Mouse (Mus musculus) embryo, embryonic 10.5 days (tissue): ENCODE data around the gene Yrdc.

ENCODE experiments used
- DNase-seq: peaks from one replicate; pipeline ENCODE4 v3.0.0-alpha.2; 2015; ENCODE audit warnings: low spot score

The Yrdc gene

DNA sequence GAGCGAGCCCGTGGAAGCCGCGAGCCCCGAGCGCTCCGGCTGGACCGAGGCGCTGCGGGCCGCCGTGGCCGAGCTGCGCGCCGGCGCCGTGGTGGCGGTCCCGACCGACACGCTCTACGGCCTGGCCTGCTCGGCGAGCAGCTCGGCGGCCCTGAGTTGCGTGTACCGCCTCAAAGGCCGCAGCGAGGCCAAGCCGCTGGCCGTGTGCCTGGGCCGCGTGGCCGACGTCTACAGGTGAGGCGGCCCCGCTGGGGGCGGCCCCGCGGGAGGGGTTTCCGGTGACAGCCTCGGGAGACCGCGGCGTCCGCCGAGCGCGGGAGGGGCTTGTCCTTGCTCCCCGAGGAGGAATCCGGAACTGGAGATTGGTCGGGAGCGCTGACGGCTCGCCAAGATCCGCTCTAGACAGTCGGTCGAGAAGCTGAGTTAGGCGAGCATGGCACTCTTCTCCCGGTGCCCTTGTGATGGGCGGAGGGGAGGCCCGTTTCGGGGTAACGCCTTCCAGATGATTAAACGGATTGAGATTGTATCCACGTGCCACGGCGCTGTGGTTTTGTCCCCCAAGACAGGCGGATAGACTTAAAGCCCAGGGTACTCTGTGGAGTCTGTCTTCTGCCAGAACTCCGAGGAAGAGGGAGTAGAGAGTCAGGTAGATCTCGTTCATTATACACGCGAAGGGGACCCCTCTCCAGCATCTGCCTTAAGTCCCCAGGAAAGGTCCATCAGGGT is 617 bp downstream of the Yrdc start, which contains the start of gene 1110065P20Rik:
TSS of gene 1110065P20Rik (minus strand) at position 264 of the 726 bp plus-strand sequence.
- DNase-seq = peak; percentile 53

GRCm38 (mm10) chr4:124856294-124856693 is 5.8 kb downstream of the Yrdc start:
- DNase-seq = no peak

DNA sequence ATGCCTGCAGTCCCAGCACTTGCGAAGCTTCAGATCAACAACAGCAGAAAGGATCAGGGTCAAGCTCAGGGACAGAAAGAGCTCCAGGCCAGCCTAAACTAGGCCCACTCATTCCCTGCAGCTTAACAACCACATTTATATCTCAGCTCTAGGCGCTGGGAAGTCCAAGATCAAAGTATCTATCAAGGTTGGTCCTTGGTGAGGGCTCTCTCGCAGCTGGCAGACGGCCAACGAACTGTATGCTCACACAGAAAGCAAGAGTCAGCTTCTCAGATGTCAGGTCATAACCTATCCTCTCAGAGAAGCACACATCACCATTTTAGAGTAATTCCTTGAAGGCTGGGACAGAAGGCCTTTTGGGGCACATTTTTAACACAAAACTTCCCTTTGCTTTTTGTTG is 7.9 kb downstream of the Yrdc start:
- no peak for DNase-seq

- peak; percentile 87 for DNase-seq
These were observed 10.0 kb downstream of the Yrdc start for GRCm38 (mm10) chr4:124860446-124860845.

- DNase-seq = peak; percentile 26
These were observed 11.1 kb downstream of the Yrdc start, which contains the start of gene Maneal for GRCm38 (mm10) chr4:124861283-124862188. Gene Maneal (minus strand): TSS chr4:124862171.

DNA sequence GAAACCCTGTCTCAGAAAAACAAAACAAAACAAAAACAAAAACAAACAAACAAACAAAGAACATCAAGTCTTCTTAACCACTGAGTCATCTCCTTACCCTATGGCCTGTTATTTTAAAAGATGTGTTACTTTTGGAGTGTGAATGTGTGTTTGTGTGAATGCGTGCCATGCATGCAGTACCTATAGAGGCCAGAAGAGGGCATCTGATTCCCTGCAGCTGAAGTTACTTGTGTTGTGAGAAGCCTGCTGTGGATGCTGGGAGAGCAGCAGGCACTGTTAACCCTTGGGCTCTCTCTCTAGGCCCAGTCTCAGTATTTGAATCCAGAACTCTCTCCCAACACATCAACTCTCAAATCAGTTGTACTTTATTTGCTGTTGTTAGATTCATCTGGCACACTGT is 22.2 kb downstream of the Yrdc start:
- no peak for DNase-seq

DNA sequence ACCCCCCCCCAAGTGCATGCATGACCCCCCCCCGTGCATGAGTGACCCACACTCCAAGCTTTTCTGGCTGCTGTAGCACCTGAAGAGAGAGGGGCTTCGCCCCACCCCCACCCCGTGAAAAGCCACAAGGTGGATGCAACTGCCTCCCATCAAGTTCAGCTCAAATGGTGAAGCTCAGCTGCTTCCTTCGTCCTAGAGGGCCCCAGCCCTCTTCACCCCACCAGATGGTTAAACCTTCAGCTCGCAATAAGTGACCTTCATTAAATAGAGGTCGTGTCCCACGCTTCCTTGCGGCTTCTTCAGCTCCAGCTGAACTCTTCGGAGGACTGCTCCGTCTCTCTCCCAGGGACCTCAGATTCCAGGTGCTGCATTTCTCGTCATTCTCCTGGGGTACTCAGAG is 30.1 kb downstream of the Yrdc start, which contains the start of gene Epha10:
TSS of gene Epha10 (plus strand) at position 301 of the 400 bp plus-strand sequence.
- DNase-seq = no peak

DNA sequence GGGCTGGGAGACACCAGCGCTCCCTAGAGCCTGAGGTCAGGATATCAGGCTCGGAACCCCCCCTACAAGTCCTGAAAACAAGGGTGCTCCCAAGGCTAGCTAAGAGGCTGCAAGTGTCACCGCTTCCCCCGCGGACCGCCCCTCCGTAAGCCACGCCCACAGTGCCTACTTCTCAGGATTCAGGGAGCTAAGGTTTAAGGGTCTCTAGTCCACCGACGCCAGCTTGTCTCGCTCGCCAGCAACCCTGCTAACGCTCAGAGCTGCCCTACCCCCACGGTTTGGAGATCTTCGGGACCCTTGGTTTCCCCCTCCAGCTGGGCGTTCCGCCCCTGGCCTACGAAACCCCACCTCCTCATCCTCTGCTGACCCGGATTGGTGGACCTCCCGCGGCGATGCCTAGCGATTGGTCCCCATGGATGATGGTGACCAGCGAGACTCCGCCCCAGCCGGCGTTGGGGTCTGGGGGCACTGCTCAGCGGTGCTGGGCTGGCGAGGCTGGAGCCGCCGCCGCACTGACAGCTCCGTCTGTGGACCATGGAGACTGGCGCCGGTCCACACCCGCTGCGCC is 30.9 kb downstream of the Yrdc start:
- DNase-seq = peak; percentile 94

DNA sequence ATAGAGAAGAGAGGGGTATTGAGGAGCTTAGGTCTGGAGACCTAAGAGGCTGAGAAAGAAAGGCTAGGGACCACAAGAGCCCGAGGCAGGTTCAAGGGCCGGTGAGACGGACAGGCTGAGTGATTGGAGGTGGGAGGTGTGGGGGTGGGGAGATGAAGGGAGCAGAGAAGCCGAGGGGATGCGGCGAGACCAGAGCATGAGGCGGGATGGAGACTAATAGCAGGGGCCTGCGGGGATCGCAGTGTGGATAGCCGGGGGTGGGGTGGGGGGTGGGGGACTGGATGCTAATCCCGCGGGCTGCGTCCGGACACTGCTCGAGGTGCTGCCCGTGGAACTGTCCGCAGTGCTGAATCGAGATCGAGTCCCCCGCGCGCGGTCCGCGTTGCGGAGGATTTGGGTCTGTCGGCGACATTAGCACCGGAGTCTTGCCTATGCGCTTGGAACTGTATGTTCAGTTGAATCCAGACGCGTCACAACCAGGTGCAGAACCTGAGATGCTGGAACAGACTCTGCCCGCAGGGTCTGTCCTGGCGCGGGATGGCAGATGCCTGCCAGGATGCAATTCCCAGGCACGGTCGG is 31.8 kb downstream of the Yrdc start:
- peak; percentile 60 for DNase-seq

DNA sequence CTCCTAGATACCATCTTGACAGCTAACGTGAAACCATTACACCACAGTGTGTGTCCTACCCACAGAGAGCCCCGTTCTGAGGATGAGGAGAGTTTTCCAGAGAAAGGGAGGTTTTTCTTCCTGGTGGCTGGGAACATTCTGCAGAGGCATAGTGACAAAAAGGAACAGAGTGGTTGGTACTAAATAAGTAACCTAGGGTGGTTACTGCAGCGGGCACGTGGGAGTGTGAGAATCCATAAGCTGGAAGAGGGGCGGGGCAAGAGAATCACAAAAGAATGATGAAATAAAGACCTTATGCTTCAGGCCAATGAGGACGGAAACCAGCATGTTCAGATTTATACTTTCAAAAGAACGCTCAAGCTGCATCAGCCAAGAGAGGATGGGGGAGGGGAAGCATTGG is 38.2 kb downstream of the Yrdc start:
- no peak for DNase-seq

DNA sequence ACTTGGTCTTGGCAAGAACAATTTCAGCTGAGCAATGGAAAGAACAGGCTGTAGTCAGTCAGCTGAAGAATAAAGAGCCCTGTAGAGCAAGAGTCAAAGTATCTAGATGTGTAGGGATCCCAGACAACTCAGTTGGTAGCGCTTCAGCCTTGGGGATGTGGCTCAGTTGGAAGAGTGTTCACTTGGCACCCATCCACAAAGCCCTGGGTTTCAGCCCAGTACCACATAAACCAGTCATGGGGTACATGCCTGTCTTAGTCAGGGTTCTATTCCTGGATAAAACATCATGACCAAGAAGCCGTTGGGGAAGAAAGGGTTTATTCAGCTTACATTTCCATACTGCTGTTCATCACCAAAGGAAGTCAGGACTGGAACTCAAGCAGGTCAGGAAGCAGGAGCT is 39.5 kb downstream of the Yrdc start:
- DNase-seq = no peak

DNA sequence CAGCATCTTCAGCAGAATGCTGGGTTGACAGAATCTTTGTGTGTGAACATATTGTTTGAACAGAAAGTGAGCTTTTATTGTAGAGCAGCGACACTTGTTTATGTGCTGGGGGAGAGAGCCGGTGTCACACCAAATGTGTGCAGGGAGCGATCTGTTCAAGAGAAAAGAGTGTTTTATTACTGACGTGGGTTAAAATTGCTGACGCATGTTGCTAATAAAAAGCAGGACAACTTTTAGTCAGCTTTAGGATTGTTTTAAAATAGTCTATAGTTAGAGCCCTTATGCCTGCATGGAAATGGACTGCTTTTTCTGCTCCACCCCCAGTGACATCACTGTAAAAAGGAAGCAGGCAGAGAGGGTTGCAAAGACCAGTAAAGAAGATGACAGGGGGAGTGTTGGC is 40.4 kb downstream of the Yrdc start:
- no peak for DNase-seq

DNA sequence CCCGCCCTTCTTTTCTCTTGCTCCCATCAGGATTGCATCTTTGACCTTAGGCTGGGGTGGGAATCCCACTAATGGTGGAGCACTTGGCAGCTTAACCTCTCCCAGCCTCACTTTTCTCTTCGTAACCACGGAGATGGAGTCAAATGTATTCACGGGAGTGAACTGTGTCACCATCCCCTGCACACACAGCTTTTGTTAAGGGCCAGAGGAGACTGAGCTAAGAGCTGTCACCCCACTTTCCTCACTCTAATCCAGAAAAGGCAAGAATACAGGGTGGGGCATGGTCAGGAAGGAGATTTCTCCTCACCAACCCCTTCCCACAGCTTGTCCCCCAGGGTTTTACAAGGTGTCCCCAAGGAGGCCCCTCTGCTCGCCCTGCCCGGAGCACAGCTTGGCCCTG is 43.3 kb downstream of the Yrdc start:
- no peak for DNase-seq

GRCm38 (mm10) chr4:124894508-124895428 is 44.3 kb downstream of the Yrdc start:
- no peak for DNase-seq

- peak; percentile 69 for DNase-seq
These were observed 47.9 kb downstream of the Yrdc start for GRCm38 (mm10) chr4:124898428-124898827.

- DNase-seq = no peak
These were observed 49.4 kb downstream of the Yrdc start for GRCm38 (mm10) chr4:124899906-124900305.
